Mouse (Mus musculus): ENCODE measurements around the gene 1700025G04Rik.

The 1700025G04Rik gene

GRCm38 (mm10) chr1:151900706-151901360 lies 189.1 kb downstream of the 1700025G04Rik start:
- DNase-seq (ENCODE audit: low read depth), result no peak

- DNase-seq (ENCODE audit: low read depth), result no peak
These were observed 190.0 kb downstream of the 1700025G04Rik start for GRCm38 (mm10) chr1:151899964-151900363.

GRCm38 (mm10) chr1:151895406-151895805 lies 194.5 kb downstream of the 1700025G04Rik start:
- no peak for DNase-seq (ENCODE audit: low read depth)

DNA sequence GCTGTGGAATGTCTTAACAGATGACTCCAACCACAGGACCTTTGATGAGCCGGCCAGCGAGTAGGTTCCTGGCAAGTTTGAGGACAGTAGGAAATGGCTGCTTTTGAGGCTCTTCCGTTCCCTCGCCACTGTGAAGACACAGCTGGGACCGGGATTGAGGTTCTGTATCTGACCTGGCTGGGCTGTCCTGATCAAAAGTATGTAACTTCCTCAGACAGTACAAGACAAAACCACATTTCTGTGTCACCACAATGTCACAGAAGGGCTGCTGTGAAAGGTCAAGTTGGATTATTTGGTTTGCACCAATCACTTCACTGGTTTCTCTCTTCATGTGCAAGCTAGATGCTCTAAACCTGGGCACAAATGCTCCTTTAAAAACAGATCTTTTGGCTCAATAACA lies 195.9 kb downstream of the 1700025G04Rik start:
- no peak for DNase-seq (ENCODE audit: low read depth)

DNA sequence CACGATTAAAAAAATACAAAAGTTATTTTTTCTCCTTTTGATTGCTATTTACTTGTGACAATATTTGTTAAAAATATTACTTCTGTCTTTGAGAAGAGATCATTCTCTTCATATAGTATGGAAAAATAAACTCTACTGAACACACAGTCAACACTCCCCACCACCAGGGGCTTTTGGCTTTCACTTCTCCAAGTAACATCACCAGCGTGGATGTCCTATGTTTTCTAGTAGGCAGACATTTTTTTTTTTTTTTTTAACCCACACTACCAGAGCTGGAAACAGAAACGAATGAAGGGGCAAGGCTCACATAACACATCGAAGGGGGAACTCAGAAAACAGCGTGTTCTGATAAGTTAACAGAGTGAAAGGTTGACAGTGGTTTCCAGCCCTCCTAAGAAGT lies 197.9 kb downstream of the 1700025G04Rik start:
- DNase-seq (ENCODE audit: low read depth), result no peak

GRCm38 (mm10) chr1:151891194-151891593 lies 198.7 kb downstream of the 1700025G04Rik start:
- no peak for DNase-seq (ENCODE audit: low read depth)

GRCm38 (mm10) chr1:151890041-151890621 lies 199.8 kb downstream of the 1700025G04Rik start:
- no peak for DNase-seq (ENCODE audit: low read depth)

DNA sequence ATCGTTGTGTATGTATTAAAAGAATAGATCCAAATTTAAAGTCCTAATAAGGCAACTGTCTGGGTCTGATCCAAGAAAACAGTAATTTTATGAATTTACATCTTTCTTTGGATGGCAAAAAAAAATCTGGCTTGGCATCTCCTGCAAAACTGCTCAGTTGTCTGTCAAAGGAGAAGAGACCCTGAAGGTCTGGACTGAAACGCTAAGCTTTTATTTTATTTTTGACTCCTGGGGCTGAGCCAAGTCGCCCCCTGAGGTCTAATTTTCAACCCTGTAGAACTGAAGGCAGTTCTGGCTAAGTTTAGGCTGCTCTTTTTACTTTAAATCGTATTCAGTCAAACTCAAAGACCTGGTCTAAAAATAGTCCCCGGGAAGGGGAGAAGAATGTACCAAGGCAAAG lies 202.3 kb downstream of the 1700025G04Rik start:
- DNase-seq (ENCODE audit: low read depth), result no peak

DNA sequence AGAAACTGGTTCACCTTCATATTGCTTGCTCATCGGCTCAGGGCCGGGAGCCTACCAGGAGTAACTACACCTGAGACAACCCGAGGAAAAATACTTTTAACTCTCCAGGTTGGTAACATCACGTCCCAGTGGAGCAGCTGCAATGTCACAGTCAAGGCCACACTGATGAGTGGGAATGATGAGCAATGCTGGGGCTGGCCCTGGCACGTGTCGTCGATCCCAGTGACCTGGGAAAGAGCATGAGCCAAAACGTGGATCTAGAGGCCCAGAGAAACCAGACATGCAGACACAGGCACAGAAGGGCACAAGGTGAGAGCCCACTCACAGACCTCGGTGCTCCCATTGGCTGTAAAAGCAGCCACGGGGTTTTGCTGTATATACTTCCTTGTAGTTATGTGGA lies 202.8 kb downstream of the 1700025G04Rik start:
- no peak for DNase-seq (ENCODE audit: low read depth)

DNA sequence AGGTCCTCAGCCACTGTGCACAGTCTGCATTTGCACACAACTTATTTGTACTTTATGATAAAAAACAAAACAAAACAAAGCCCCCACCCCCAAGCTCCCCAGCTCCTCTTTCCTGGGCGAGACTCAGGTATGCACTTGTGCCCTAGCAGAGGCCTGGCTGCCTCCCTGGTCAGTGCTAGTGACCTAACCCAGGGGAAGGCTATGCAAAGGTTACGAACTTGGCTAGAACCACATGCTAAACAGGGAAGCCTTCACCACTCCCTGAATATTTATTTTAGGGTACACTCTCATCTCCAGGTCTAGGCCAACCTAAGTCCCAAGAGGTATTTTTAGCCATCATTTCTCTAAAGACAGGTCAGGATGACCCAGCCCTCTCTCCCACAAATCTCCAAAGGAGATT lies 203.8 kb downstream of the 1700025G04Rik start:
- DNase-seq (ENCODE audit: low read depth), result no peak

DNA sequence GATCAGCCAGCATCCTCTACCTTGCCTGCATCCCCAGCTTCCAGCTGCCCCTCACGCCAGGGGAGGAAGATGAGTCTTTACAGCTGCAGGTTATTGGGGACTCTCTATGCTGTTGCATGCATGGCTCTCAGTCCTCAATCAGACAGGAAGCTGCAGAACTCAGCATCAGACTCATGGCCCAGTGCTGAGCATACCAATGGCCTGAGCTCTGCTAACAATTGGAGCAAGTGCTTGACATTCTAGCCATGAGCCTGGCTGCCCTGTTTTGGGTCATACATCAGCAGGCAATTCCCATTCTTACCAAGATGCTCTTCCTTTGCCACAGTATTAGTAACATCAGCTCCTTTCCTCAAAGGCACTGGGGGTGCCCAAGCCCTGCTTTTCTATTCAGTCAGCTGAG lies 208.7 kb downstream of the 1700025G04Rik start:
- DNase-seq (ENCODE audit: low read depth), result no peak

DNA sequence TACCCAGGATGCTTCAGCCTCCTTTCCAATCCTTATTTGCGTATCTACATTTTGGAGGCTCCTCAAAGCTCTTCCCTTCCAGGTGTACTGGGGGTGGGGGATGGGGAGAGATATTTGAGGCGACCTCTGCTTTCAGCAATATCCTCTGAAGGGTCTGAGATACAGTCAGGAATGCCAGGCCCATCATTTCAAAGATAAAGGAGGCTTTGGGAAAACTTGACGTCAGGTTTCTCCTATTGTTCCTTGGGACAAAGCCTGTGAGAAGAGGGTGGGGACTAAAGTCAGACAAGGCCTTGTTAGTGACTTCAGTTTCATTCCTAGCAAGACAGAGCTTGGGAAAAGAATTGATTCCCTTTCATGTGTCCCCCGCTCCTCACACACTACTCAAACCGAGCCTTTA lies 209.2 kb downstream of the 1700025G04Rik start:
- DNase-seq (ENCODE audit: low read depth), result no peak

GRCm38 (mm10) chr1:151879966-151880365 lies 210.0 kb downstream of the 1700025G04Rik start:
- no peak for DNase-seq (ENCODE audit: low read depth)

GRCm38 (mm10) chr1:151879308-151879850 lies 210.5 kb downstream of the 1700025G04Rik start:
- DNase-seq (ENCODE audit: low read depth), result no peak

DNA sequence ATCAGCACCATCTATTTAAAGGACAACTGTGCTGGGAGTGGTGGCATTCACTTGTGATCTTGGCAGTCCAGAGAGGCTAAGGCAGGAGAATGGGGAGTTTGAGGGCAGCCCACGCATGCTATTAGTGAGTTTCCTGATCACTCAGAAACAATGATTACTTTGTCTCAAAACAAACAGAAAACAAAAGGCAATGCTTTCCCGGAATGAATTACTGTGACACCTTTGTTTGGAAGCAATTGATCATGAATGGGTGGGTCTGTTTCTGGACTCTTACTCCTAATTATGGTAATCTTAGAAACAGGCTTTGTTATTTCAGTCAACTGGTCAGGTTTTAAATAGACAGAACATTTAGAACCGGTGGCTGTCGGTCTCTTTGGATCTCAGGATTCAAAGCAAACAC lies 211.5 kb downstream of the 1700025G04Rik start:
- DNase-seq (ENCODE audit: low read depth), result no peak

- no peak for DNase-seq (ENCODE audit: low read depth)
These were observed 217.0 kb downstream of the 1700025G04Rik start for GRCm38 (mm10) chr1:151872971-151873370.

DNA sequence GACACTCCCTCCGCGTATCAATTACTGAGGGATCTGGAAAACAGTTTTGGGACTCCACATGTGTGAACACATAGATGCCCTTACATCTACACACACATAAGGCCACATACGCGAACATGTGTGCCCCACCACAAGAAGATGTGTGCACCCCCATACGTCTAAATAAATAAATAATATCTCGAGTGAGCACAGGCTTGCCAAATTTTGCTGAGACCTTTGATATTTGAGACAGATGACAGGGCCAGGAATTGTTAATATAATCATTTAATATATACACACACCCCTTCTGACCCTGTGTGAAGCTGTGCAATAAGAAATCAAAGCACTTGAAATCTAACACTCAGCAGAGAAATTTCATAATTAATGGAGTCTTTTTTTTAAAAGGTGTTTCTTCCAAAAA lies 225.6 kb downstream of the 1700025G04Rik start:
- no peak for DNase-seq (ENCODE audit: low read depth)

DNA sequence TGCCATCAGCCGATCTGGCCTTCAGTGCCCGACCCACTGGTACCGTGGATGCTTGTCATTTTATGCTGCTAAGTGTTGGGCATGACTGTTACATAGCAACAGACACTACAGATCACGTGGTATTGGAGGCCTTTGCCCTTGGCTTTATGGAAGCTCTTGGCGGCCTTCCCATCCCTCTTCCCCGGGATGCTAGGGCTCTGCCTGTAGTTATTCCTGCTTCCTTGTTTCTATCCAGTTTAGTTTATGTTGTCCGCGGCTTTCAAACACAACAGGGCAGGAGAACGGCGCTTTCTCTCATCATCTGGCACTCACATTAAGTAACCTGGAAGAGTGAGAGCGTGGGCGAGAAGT lies 226.2 kb downstream of the 1700025G04Rik start:
- no peak for DNase-seq (ENCODE audit: low read depth)

DNA sequence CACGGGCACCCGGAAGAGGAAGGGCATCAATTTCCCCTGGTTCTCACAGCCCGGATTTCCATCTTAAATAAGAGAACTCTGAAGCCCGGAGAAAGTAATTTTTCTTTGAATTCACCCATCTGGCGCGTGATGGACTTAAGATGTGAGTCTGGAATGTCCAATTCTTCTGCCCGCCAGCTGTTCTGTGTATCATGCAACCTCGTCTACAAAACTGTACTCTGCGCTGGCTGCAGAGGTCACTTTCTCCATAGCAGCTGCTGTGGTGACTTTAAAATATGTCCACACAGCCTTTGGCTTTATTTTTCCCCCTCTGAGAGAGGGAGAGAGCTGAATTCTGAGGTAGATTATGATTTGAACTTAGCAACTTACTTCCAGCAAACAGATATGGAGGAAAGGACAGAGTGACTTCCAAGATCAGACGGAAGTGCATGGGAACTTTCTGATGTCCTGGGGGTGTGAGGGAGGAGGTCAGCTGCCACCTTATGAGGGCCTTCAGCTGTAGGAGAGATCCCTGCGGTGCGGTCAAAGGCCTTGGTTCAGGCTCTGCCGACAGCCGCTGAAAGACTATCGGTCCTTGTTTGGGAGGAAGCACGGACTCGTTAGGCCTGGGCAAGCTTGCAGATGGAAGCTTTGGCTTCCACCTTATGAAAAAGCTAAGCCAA lies 226.7 kb downstream of the 1700025G04Rik start:
- DNase-seq (ENCODE audit: low read depth), result no peak

DNA sequence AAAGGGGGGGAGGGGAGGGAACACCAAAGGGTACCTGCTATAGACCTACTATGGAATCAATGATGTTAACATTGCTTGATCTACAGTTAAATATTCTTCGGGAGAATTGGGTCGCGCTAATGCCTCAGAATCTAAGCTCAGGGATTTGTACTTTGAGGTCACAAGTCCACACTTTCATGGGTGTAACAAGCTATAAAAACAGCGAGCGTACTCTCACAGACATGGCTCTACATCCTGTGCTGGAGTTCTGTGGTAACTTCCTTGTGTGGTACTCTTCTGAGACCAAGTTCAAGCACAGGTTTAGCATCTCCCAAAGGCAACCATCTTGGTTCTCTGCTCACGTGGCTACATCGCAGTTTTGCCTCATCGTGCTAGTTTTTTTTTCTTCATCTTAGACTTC lies 227.8 kb downstream of the 1700025G04Rik start:
- DNase-seq (ENCODE audit: low read depth), result no peak

- DNase-seq (ENCODE audit: low read depth), result no peak
These were observed 228.5 kb downstream of the 1700025G04Rik start for GRCm38 (mm10) chr1:151861334-151861995.

DNA sequence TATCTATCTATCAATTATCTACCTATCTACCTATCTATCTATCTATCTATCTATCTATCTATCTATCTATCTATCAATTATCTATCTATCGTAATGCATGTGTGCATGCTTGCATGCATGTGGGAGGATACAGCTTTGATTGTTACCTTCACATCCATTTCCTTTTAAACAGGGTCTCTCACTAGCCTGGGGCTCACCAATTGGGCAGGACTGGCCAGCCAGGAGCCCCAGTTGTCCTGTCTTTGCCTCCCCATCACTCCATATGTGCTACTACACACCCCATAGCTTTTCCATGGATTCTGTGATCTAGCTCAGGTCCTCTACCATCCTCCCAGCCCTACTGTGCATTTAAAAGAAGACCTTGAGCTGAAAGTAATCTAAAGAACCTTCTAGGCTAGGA lies 231.5 kb downstream of the 1700025G04Rik start:
- no peak for DNase-seq (ENCODE audit: low read depth)

DNA sequence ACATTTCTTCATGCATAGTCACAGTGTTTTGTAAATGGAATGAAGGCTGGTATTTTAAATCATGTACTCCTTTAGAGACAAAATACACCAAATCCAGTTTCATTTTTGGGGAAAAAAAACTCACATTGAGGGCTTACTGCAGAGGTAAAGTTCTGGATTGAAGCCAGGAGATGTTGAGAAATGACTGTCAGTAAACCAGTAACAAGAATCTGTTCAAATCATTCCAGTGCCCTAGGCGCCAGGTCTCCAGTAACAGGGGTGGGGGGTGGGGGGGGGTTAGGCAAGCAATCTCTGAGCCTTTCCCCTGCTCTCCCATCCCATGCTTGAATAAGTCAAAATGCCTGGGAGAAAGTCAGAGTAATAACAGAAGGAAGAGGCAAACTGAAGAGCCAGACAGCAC lies 234.4 kb downstream of the 1700025G04Rik start:
- DNase-seq (ENCODE audit: low read depth), result no peak
